Mouse (Mus musculus): Measurements from ENCODE around the gene C1qtnf3. TPM values are rescaled to one million over a fixed set of nuclear protein-coding genes. Genes with fewer than 3 reads are reported as not detected.

C1qtnf3 gene
- 0.16 TPM for polyA plus RNA-seq (2017; shearing (Covaris generic))

DNA sequence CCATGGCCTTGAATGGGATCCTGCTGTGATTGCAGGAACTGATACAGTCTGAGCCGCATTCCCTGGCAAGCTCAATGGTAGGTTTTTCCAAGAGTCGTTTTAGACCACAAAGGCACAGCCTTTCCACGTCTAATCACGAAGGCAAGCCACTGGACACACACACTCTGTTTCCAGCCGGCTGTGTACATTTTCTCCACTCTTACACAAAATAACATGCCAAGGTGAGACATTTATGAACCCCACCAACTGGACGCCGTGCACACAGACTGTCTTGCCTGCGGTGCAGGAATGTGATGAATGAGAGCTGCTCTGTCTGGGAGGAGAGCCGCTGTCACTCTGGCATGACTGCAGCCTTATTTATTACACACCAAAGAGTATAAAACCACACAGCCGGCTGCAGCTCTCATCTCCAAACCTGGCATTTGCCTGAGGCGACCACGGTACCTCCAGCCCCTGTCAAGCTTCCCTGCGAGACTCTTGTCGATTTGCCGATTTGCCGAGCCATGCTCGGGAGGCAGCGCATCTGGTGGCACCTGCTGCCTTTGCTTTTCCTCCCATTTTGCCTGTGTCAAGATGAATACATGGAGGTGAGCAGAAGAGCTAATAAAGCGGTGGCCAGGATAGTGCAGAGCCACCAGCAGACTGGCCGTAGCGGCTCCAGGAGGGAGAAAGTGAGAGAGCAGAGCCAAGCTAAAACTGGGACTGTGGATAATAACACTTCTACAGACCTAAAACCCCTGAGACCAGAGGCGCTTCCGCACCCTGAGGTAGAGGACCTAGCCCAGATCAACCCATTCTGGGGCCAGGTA lies at the start of gene C1qtnf3:
Gene C1qtnf3 (plus strand): TSS at position 382 of the 809 bp plus-strand sequence.

DNA sequence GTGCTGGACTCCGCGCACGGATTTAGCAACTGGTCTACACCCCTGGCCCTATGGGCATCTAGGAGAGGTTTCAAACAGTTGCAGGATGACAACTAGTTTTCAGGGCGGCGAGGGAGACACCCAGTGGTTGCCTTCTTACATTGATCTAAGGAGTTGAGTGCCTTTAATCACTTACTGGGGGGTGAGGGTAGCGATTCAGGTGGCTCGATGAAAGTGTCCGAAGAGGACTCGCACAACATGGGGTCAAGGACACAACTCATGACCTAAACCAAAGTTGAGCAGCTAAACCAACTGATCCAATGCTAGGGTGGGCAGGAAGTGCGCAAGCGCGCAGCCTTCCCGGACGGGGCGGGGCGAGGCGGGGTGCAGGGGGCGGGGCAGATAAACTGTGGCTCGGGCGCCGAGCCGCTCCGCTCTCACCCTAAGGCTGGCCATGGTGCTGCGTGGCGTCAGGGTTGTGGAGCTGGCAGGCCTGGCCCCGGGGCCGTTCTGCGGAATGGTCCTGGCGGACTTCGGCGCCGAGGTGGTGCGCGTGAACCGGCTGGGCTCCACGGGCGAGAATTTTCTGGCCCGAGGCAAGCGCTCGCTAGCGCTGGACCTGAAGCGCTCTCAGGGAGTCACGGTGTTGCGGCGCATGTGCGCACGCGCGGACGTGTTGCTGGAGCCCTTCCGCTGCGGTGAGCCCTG lies 29.4 kb downstream of the C1qtnf3 start, which contains the start of gene Amacr:
Gene Amacr (plus strand): TSS at position 380 of the 687 bp plus-strand sequence.

DNA sequence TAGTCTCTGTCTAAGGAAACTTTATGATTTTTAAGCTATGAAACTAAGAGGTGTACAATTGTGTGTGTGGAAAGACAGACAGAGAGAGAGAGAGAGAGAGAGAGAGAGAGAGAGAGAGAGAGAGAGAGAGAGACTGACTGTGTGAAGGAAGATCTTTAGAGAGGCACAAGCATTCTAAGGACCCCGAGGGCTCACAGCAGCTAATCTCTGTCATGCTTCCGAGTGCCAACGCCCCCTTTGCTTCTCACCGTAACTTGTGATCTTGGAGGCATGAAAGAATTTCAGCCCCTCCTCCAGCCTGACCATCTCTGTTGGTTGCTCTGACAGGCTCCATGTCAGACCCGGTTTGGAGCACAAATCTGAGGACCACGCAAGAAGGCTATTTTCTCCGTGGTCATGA lies 48.3 kb downstream of the C1qtnf3 start, which contains the start of gene Slc45a2:
Gene Slc45a2 (plus strand): TSS at position 301 of the 400 bp plus-strand sequence.

Other genes starting within 250 kb of the C1qtnf3 start
- gene Rai14, start 237.7 kb upstream of the C1qtnf3 start, polyA plus RNA-seq (2017; shearing (Covaris generic)) = not detected
- gene Amacr, start 29.4 kb downstream of the C1qtnf3 start, polyA plus RNA-seq (2017; shearing (Covaris generic)) = 3.4 TPM
- not detected for gene Slc45a2, start 48.4 kb downstream of the C1qtnf3 start, polyA plus RNA-seq (2017; shearing (Covaris generic))
- gene Rxfp3, start 85.7 kb downstream of the C1qtnf3 start, polyA plus RNA-seq (2017; shearing (Covaris generic)) = not detected
- not detected for gene Adamts12, start 112.5 kb downstream of the C1qtnf3 start, polyA plus RNA-seq (2017; shearing (Covaris generic))